Mouse (Mus musculus): ENCODE data around the gene Mettl1. TPM values are rescaled to one million over a fixed set of nuclear protein-coding genes. Genes with fewer than 3 reads are reported as not detected.

Gene Mettl1
- polyA plus RNA-seq, 1 experiment from 2014 or later = 37.1 TPM

- Histone ChIP-seq H3K9me3 (replicated peaks) (no peaks in the 10 kb centered on the region), H3K27ac (ENCODE audit: poor library complexity, severe bottlenecking) (no peak within 1 kb of the TSS), H3K9ac (no peak within 1 kb of the TSS), H3K4me3 (0 out of 2 replicates have a peak within 1 kb of the TSS, but pooled peaks have one; percentile 15), H3K27me3 (replicated peaks) (peaks cover 60% of the 10 kb centered on the region), H3K4me1 (replicated peaks) (peaks cover 22% of the 10 kb centered on the region), H3K4me2 (peak within 1 kb of the TSS; percentile 42), H3K36me3 (peaks cover 22% of the 10 kb centered on the region)
- no peak for ATAC-seq (ENCODE audit: insufficient number of reproducible peaks, low FRiP score)
- WGBS = 35% methylated on average over 5 of the region's 5 CpGs
Observed at GRCm38 (mm10) chr10:127047954-127048353, 6.7 kb downstream of the Mettl1 start, which contains the start of gene Cyp27b1. TSS of gene Cyp27b1 (plus strand) at chr10:127048250.

DNA sequence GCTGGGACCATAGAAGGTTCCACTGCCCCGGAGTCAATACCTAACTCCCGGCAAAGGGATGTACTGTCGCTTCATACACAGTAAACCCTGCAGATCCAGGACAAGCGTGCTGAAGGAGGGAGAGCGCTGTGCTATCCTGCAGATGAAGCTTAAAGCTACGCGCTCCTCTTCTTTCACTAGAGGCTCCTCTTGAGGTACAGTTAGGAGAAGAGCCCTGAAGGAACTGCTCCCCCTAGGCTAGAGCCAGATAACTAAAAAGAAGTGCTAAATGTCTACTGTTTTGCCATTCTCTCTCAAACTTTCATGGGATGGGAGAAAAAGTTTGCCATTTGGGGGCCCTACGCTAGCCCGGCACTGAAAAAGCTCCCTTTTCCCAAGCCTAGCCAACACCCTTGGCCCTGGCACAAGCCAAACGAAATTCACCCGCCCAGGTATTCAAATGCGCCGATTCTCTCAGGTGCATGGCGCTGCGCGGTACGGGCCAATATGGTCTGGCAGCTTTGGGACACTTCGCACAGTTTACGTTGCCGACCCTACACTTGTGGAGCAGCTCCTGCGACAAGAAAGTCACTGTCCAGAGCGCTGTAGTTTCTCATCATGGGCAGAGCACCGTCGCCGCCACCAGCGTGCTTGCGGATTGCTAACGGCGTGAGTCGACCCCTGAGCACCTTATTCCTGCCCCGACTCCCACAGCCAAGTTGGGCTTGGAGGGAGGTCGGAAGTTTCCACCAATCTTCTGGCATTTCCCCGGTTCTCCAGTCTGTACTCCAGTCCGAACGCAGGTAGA, 7.6 kb downstream of the Mettl1 start:
- 4% methylated on average over 35 of the region's 35 CpGs for WGBS
- Histone ChIP-seq H3K4me2 (peak overlapping the region; percentile 42), H3K9ac (no peak overlapping the region), H3K4me3 (peak overlapping the region; percentile 15; the same call in 1 of the 2 replicates), H3K9me3 (replicated peaks) (no peaks in the 10 kb centered on the region), H3K27ac (ENCODE audit: poor library complexity, severe bottlenecking) (no peak overlapping the region), H3K36me3 (peaks cover 17% of the 10 kb centered on the region), H3K27me3 (replicated peaks) (peaks cover 65% of the 10 kb centered on the region), H3K4me1 (replicated peaks) (peaks cover 22% of the 10 kb centered on the region)
- no peak for ATAC-seq (ENCODE audit: insufficient number of reproducible peaks, low FRiP score)

- no peak for ATAC-seq (ENCODE audit: insufficient number of reproducible peaks, low FRiP score)
- Histone ChIP-seq H3K4me1 (replicated peaks) (peaks cover 22% of the 10 kb centered on the region), H3K4me2 (peak overlapping the region; percentile 42), H3K4me3 (peak overlapping the region; percentile 15; the same call in 1 of the 2 replicates), H3K27me3 (replicated peaks) (peaks cover 65% of the 10 kb centered on the region), H3K27ac (ENCODE audit: poor library complexity, severe bottlenecking) (no peak overlapping the region), H3K36me3 (peaks cover 11% of the 10 kb centered on the region), H3K9me3 (replicated peaks) (no peaks in the 10 kb centered on the region), H3K9ac (no peak overlapping the region)
- 2% methylated on average over 29 of the region's 29 CpGs for WGBS
Observed at GRCm38 (mm10) chr10:127049395-127050118, 8.3 kb downstream of the Mettl1 start.

GRCm38 (mm10) chr10:127050119-127050474, 8.9 kb downstream of the Mettl1 start:
- H3K4me1 ChIP-seq (replicated peaks) = peaks cover 22% of the 10 kb centered on the region
- no peak overlapping the region for H3K4me3 ChIP-seq
- H3K27me3 ChIP-seq (replicated peaks) = peaks cover 66% of the 10 kb centered on the region
- H3K27ac ChIP-seq (ENCODE audit: poor library complexity, severe bottlenecking) = no peak overlapping the region
- no peaks in the 10 kb centered on the region for H3K9me3 ChIP-seq (replicated peaks)
- no peak for ATAC-seq (ENCODE audit: insufficient number of reproducible peaks, low FRiP score)
- H3K9ac ChIP-seq = no peak overlapping the region
- WGBS = 15% methylated on average over 10 of the region's 10 CpGs
- peaks cover 5% of the 10 kb centered on the region for H3K36me3 ChIP-seq
- no peak overlapping the region for H3K4me2 ChIP-seq

GRCm38 (mm10) chr10:127054646-127055045, 13.4 kb downstream of the Mettl1 start:
- ATAC-seq (ENCODE audit: insufficient number of reproducible peaks, low FRiP score) = no peak
- peaks cover 76% of the 10 kb centered on the region for H3K27me3 ChIP-seq (replicated peaks)
- 50% methylated on average over 4 of the region's 4 CpGs for WGBS

DNA sequence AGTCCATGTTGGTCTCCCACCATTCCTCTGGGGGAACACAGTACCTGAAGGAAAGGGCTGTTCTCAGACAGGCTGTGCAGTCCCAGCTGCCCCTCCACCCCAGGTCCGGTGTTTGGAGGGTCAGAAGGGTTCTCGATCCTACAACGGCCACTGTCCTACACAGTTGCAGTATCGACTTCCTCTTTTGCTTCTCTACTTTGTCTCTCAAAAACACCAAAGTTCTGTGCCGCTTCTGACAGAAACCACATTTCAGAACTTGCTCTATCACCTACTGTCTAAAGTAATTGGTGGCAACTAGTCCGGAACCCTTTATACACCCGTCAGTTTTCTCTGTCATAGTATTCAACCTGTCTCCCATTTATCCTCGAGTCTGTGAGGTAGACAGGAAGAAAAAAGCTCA, 14.2 kb downstream of the Mettl1 start:
- H3K4me2 ChIP-seq = no peak overlapping the region
- WGBS = 84% methylated on average over 8 of the region's 8 CpGs
- H3K9me3 ChIP-seq (replicated peaks) = no peaks in the 10 kb centered on the region
- ATAC-seq (ENCODE audit: insufficient number of reproducible peaks, low FRiP score) = no peak
- H3K9ac ChIP-seq = no peak overlapping the region
- H3K36me3 ChIP-seq = peaks cover 6% of the 10 kb centered on the region; the same call in 1 of the 2 replicates
- H3K4me3 ChIP-seq = no peak overlapping the region
- no peak overlapping the region for H3K27ac ChIP-seq (ENCODE audit: poor library complexity, severe bottlenecking)
- peaks cover 22% of the 10 kb centered on the region for H3K4me1 ChIP-seq (replicated peaks)
- peaks cover 76% of the 10 kb centered on the region for H3K27me3 ChIP-seq (replicated peaks)

More at GRCm38 (mm10) chr10:127054646-127055045, 13.4 kb downstream of the Mettl1 start:
- peaks cover 22% of the 10 kb centered on the region for H3K4me1 ChIP-seq (replicated peaks)
- H3K4me3 ChIP-seq = no peak overlapping the region
- no peak overlapping the region for H3K9ac ChIP-seq
- no peaks in the 10 kb centered on the region for H3K9me3 ChIP-seq (replicated peaks)
- H3K4me2 ChIP-seq = no peak overlapping the region
- H3K27ac ChIP-seq (ENCODE audit: poor library complexity, severe bottlenecking) = no peak overlapping the region
- H3K36me3 ChIP-seq = peaks cover 6% of the 10 kb centered on the region; the same call in 1 of the 2 replicates

DNA sequence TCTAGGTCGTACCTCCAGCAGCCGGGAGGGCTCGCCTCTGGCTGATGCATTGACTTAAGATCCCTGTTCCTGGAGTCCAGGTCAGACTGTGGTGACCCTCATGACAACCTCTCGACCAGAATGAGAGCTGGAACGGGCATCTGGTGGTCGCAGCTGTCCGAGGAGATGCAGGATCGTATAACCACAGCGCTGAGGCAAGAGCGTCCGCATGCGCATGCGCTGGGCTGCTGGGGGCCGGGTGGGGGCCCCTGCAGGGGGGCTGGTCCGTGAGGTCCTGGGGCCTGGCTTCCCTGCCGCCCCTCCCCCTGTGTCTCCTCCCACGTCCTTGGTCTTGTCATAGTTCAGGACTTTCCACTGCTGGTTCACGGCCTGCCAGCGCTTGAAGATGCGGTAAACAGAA, 15.3 kb downstream of the Mettl1 start:
- WGBS = 78% methylated on average over 20 of the region's 20 CpGs
- Histone ChIP-seq H3K4me3 (no peak overlapping the region), H3K27me3 (replicated peaks) (peaks cover 76% of the 10 kb centered on the region), H3K4me1 (replicated peaks) (peaks cover 18% of the 10 kb centered on the region), H3K27ac (ENCODE audit: poor library complexity, severe bottlenecking) (no peak overlapping the region), H3K9ac (no peak overlapping the region), H3K4me2 (no peak overlapping the region), H3K36me3 (peaks cover 6% of the 10 kb centered on the region; the same call in 1 of the 2 replicates), H3K9me3 (replicated peaks) (no peaks in the 10 kb centered on the region)
- no peak for ATAC-seq (ENCODE audit: insufficient number of reproducible peaks, low FRiP score)

DNA sequence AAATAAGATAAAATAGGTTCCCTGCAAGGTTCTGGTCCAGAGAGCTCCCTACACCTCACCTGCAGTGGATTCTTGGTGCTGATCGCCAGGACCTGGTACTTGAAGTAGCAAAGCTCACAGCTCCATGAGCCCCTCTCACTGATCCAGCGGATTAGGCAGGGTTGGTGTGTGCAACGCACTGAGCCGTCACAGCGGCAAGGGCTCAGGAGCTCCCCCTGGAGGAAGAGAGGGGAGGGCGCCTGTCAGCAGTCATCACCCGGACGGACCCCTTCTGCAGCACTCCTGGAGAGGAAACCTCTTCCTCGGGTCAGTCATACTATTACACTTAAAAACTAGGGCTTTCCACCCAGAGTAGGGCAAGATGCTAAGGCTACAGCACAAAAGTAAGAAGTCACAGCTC, 16.9 kb downstream of the Mettl1 start:
- Histone ChIP-seq H3K4me2 (peak overlapping the region; percentile 97; the same call in 1 of the 2 replicates), H3K9me3 (replicated peaks) (no peaks in the 10 kb centered on the region), H3K4me3 (peak overlapping the region; percentile 78; the same call in 1 of the 2 replicates), H3K9ac (no peak overlapping the region), H3K27ac (ENCODE audit: poor library complexity, severe bottlenecking) (no peak overlapping the region), H3K36me3 (peaks cover 6% of the 10 kb centered on the region; the same call in 1 of the 2 replicates), H3K4me1 (replicated peaks) (peaks cover 18% of the 10 kb centered on the region), H3K27me3 (replicated peaks) (peaks cover 63% of the 10 kb centered on the region)
- WGBS = under 1% methylated on average over 9 of the region's 9 CpGs
- ATAC-seq (ENCODE audit: insufficient number of reproducible peaks, low FRiP score) = no peak

- whole genome bisulfite sequencing = 16% methylated on average over 8 of the region's 8 CpGs
- H3K36me3 ChIP-seq = peaks cover 6% of the 10 kb centered on the region; the same call in 1 of the 2 replicates
- ATAC-seq (ENCODE audit: insufficient number of reproducible peaks, low FRiP score) = no peak
- H3K9ac ChIP-seq = peak overlapping the region; percentile 79; the same call in 1 of the 2 replicates
- peaks cover 60% of the 10 kb centered on the region for H3K27me3 ChIP-seq (replicated peaks)
- H3K4me2 ChIP-seq = peak overlapping the region; percentile 97
- peaks cover 18% of the 10 kb centered on the region for H3K4me1 ChIP-seq (replicated peaks)
- H3K27ac ChIP-seq (ENCODE audit: poor library complexity, severe bottlenecking) = no peak overlapping the region
- H3K4me3 ChIP-seq = peak overlapping the region; percentile 78
- no peaks in the 10 kb centered on the region for H3K9me3 ChIP-seq (replicated peaks)
Observed at GRCm38 (mm10) chr10:127058708-127059107, 17.5 kb downstream of the Mettl1 start.

DNA sequence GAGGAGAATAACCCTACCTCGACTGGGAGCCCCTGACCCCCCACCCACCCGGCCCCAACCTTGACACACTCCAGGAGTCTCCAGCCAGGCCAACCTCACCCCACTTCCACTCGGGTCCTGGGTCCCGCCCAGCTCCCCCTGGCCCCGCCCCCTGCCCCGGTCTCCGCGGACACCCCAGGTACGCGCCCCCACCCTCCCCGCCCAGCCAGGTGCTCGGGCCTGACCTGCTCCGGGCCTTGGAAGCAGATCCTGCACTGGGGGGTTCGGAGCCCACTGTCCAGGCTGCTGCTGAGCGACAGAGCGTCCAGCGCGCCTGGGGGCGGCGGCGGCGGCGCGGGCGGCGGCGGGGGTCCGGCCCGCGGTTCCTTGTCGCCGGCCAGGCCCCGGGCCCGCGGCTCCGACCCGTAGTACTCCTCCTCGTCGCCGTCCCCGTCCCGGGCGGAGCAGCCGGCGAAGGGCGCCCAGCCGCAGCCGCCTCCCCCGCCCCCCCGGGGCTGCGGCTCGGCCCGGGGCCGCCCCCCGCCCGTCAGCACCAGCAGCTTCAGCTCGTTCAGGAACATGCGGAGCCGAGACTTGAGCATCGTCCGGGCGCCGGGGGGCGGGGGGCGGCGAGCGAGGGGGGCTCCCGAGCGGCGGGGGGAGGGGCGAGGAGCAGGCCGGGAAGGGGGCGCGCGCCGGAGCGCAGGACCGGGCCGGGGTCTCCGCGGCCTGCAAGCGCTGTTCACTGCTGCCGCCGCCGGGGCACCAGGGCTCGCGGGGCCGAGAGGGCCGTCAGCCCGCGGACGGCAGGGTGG, 18.2 kb downstream of the Mettl1 start:
- Histone ChIP-seq H3K4me2 (peak overlapping the region; percentile 97), H3K27me3 (replicated peaks) (peaks cover 60% of the 10 kb centered on the region), H3K4me1 (replicated peaks) (peaks cover 18% of the 10 kb centered on the region), H3K9ac (peak overlapping the region; percentile 79), H3K27ac (ENCODE audit: poor library complexity, severe bottlenecking) (no peak overlapping the region), H3K9me3 (replicated peaks) (no peaks in the 10 kb centered on the region), H3K4me3 (peak overlapping the region; percentile 78), H3K36me3 (peaks cover 6% of the 10 kb centered on the region; the same call in 1 of the 2 replicates)
- 2% methylated on average over 74 of the region's 92 CpGs for WGBS
- no peak for ATAC-seq (ENCODE audit: insufficient number of reproducible peaks, low FRiP score)
